In the genomic region with DNA sequence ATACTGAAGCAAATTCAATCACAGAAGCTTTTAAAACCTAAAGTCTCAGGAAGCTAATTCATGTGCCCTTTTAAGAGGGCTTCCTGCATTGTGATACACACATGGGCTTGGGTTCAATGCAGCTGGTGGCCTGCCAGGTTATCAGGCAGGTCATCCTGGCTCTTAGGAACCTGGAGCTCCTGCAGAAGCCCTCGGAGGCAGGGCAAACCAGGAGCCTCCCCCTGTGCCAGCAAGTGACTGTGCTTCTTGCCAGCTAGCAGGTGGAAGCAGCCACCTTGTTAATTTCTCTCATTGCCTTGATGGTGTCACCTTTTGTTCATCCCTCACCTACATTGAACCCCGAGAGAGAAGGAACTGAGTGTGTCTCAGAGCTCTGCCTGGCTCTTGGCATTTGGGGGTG, we compare ENCODE assay signal across 17 mouse cellular contexts.
DNase-seq lines count a peak whose midpoint lies in the region; ATAC-seq and TF ChIP-seq lines count a peak whose summit lies in the region.
"Had no signal": no experiment of that assay in that cellular context is flagged by ENCODE, and none has a peak within 500 bp of the region (broad histone marks: within the 10 kb centered on the region; RNA-seq: fewer than 3 reads in every experiment).

No protein-coding gene starts in this region.

- ATAC-seq in megakaryocyte progenitor cell, adult 5-6 weeks (replicated peaks; ENCODE audit: poor library complexity): no peak
- ATAC-seq: activated CD4-positive, CD25-positive, alpha-beta regulatory T cell, adult 4 months; forebrain, embryonic 15.5 days; intestine, embryonic 16.5 days; Patski had no signal

- 0 out of 2 replicates have a peak, but pooled peaks cover 5% of the 10 kb centered on the region for H3K4me1 ChIP-seq in cerebellum, adult 2 months (ENCODE audit: control insufficient read depth, insufficient read depth, low read length)
- H3K4me1 ChIP-seq: embryonic facial prominence, embryonic 12.5 days; forebrain, embryonic 15.5 days; hindbrain, embryonic 10.5 days had no signal

- WGBS in cerebellum, adult 2 months: 4% methylated on average over 2 of the region's 2 CpGs

- H3K27ac ChIP-seq in cerebellum, adult 2 months (ENCODE audit: insufficient read depth, low read length): no peak overlapping the region
- H3K27ac ChIP-seq: embryonic facial prominence, embryonic 12.5 days; forebrain, embryonic 15.5 days; hindbrain, embryonic 10.5 days; hindbrain, embryonic 14.5 days had no signal

- no peak for TF ChIP-seq POLR2A in cerebellum, adult 2 months (IDR thresholded peaks at IDR 0.05; ENCODE audit: borderline replicate concordance, insufficient read depth, low read length)

- no peak overlapping the region for H3K4me3 ChIP-seq in cerebellum, adult 2 months (replicated peaks; ENCODE audit: insufficient read depth, low read depth, low read length)
- H3K4me3 ChIP-seq: embryonic facial prominence, embryonic 12.5 days; forebrain, embryonic 15.5 days; heart, embryonic 12.5 days; hindbrain, embryonic 10.5 days had no signal

- peak; percentile 33 for DNase-seq in cerebellum, adult 11 months
- peak; percentile 54 to 67 for DNase-seq in cerebellum, adult 2 months
- peak; percentile 39 to 53 for DNase-seq in cerebellum, postnatal 10 days
- no peak for DNase-seq in gastrocnemius, postnatal 25 days
- no peak for DNase-seq in embryo, embryonic 11 days
- DNase-seq: adrenal gland, postnatal 25 days; gastrocnemius, postnatal 10 days; kidney, adult 2 months had no signal

- TF ChIP-seq CTCF in cerebellum, adult 2 months (IDR thresholded peaks at IDR 0.05; ENCODE audit: borderline replicate concordance, insufficient read depth, low read depth, low read length): no peak

- H3K27me3 ChIP-seq in cerebellum, adult 2 months (ENCODE audit: control insufficient read depth, insufficient read depth, low read length): no peaks in the 10 kb centered on the region
- H3K27me3 ChIP-seq: embryonic facial prominence, embryonic 12.5 days; forebrain, embryonic 15.5 days; Patski had no signal

Comparison
In these comparisons a context has a peak if more than half of its experiments do, and no peak if none do; other contexts are left out.
1. DNase-seq: peak in cerebellum, adult 11 months (single experiment), cerebellum, adult 2 months (2 of 2) and cerebellum, postnatal 10 days (2 of 2); none in gastrocnemius, postnatal 25 days (single experiment) and embryo, embryonic 11 days (single experiment).